Mouse (Mus musculus): ENCODE measurements around the gene B4galnt1.

- TF ChIP-seq JUND (conservative IDR thresholded peaks at IDR 0.05; ENCODE audit: low read depth, low read length) (no peak), CTCF (conservative IDR thresholded peaks at IDR 0.05 in 1 of 2, IDR thresholded peaks at IDR 0.05 in 1 of 2; ENCODE audit: low read depth in 2 of 2, low read length in 2 of 2) (no peak), MXI1 (IDR thresholded peaks at IDR 0.05; ENCODE audit: low read depth, low read length) (no peak), TBP (conservative IDR thresholded peaks at IDR 0.05; ENCODE audit: low read depth, low read length) (peak; percentile 66), POLR2A (IDR thresholded peaks at IDR 0.05; ENCODE audit: low read depth, low read length) (peak; percentile 90), MEF2A (IDR thresholded peaks at IDR 0.05; ENCODE audit: borderline replicate concordance, low read depth, low read length) (no peak; the same call in 1 of the 2 replicates), EP300 (IDR thresholded peaks at IDR 0.05; ENCODE audit: low read length) (no peak), BHLHE40 (IDR thresholded peaks at IDR 0.05; ENCODE audit: low read depth, low read length) (peak; percentile 92), MAZ (IDR thresholded peaks at IDR 0.05; ENCODE audit: low read depth, low read length) (0 out of 2 replicates have a peak, but pooled peaks have one; percentile 25), UBTF (IDR thresholded peaks at IDR 0.05; ENCODE audit: low read depth, low read length) (no peak), USF1 (IDR thresholded peaks at IDR 0.05; ENCODE audit: low read depth, low read length) (peak; percentile 97), E2F4 (IDR thresholded peaks at IDR 0.05; ENCODE audit: insufficient replicate concordance, low read depth, low read length) (no peak), ZC3H11A (IDR thresholded peaks at IDR 0.05; ENCODE audit: low read depth, low read length) (no peak), NRF1 (IDR thresholded peaks at IDR 0.05; ENCODE audit: low read depth, low read length) (peak; percentile 73)
Measured at GRCm38 (mm10) chr10:127211414-127211854, 46.4 kb downstream of the B4galnt1 start, which contains the start of gene Pip4k2c.

All from CH12.LX (cell line).